Mouse (Mus musculus) adrenal gland, postnatal 25 days (tissue): ENCODE results near the gene Mdga1. TPM values are rescaled to one million over a fixed set of nuclear protein-coding genes. Genes with fewer than 3 reads are reported as not detected.

ENCODE experiments used
- DNase-seq: peaks from one replicate; pipeline ENCODE4 v3.0.0; 2021; ENCODE audit warnings: mixed read lengths
- total RNA-seq: library from RNA; stranded (reverse); gene quantifications from 2 replicates; pipeline ENCODE4 v1.2.3, GENCODE M21; 2021

Gene Mdga1
- total RNA-seq, 1 experiment from 2014 or later, result 1.9 TPM

GRCm38 (mm10) chr17:29884596-29884995 is 85.3 kb downstream of the Mdga1 start:
- DNase-seq, result no peak

- DNase-seq, result no peak
Observed at GRCm38 (mm10) chr17:29883351-29883750, 86.5 kb downstream of the Mdga1 start.

GRCm38 (mm10) chr17:29882885-29883284 is 87.0 kb downstream of the Mdga1 start:
- DNase-seq, result peak; percentile 66

GRCm38 (mm10) chr17:29880251-29880650 is 89.6 kb downstream of the Mdga1 start:
- DNase-seq, result no peak

- DNase-seq, result no peak
Observed at GRCm38 (mm10) chr17:29878990-29879389, 90.9 kb downstream of the Mdga1 start.

GRCm38 (mm10) chr17:29874082-29874679 is 95.7 kb downstream of the Mdga1 start:
- no peak for DNase-seq

- DNase-seq, result no peak
Observed at GRCm38 (mm10) chr17:29873580-29874015, 96.3 kb downstream of the Mdga1 start.

GRCm38 (mm10) chr17:29870316-29870715 is 99.6 kb downstream of the Mdga1 start:
- DNase-seq, result no peak

- DNase-seq, result no peak
Observed at GRCm38 (mm10) chr17:29865914-29866313, 104.0 kb downstream of the Mdga1 start.

- DNase-seq, result no peak
Observed at GRCm38 (mm10) chr17:29864440-29864839, 105.4 kb downstream of the Mdga1 start.

GRCm38 (mm10) chr17:29859788-29860283 is 110.1 kb downstream of the Mdga1 start:
- no peak for DNase-seq

GRCm38 (mm10) chr17:29858764-29859163 is 111.1 kb downstream of the Mdga1 start:
- peak; percentile 44 for DNase-seq

- DNase-seq, result no peak
Observed at GRCm38 (mm10) chr17:29855702-29856580, 113.9 kb downstream of the Mdga1 start.

GRCm38 (mm10) chr17:29854835-29855234 is 115.1 kb downstream of the Mdga1 start:
- DNase-seq, result no peak

- no peak for DNase-seq
Observed at GRCm38 (mm10) chr17:29854388-29854787, 115.5 kb downstream of the Mdga1 start.

GRCm38 (mm10) chr17:29852846-29853486 is 116.9 kb downstream of the Mdga1 start:
- DNase-seq, result no peak

GRCm38 (mm10) chr17:29849436-29849797 is 120.5 kb downstream of the Mdga1 start:
- DNase-seq, result no peak

- peak; percentile 57 for DNase-seq
Observed at GRCm38 (mm10) chr17:29848793-29849435, 121.0 kb downstream of the Mdga1 start.

GRCm38 (mm10) chr17:29847291-29847690 is 122.6 kb downstream of the Mdga1 start:
- no peak for DNase-seq

- DNase-seq, result no peak
Observed at GRCm38 (mm10) chr17:29846284-29846683, 123.6 kb downstream of the Mdga1 start.

- DNase-seq, result no peak
Observed at GRCm38 (mm10) chr17:29844949-29845348, 124.9 kb downstream of the Mdga1 start.

- DNase-seq, result no peak
Observed at GRCm38 (mm10) chr17:29843419-29844162, 126.3 kb downstream of the Mdga1 start.
